Mouse (Mus musculus) CH12.LX (cell line): Measurements from ENCODE around the gene Minpp1. TPM values are rescaled to one million over a fixed set of nuclear protein-coding genes. Genes with fewer than 3 reads are reported as not detected.

Experiments
- DNase-seq: peaks from one replicate; pipeline ENCODE4 v3.0.0-alpha.2; 2013; ENCODE audit errors: extremely low read depth
- H3K27ac ChIP-seq: 2 replicates; pipeline ENCODE4 v1.5.1; 2012; ENCODE audit warnings: low read depth, mild to moderate bottlenecking, control low read depth, moderate library complexity; ENCODE audit not compliant: insufficient read depth
- H3K27me3 ChIP-seq: replicated peaks from 2 replicates; pipeline ENCODE3; 2012; ENCODE audit warnings: inconsistent platforms
- H3K36me3 ChIP-seq, 2 experiments: replicated peaks in 1 of 2; 2 replicates each; pipeline versions ENCODE3 to v1.6.1; 2012; ENCODE audit warnings: inconsistent platforms in 1 of 2, low read length in 1 of 2, mild to moderate bottlenecking in 1 of 2, mixed read lengths in 1 of 2, moderate library complexity in 1 of 2; ENCODE audit not compliant: control insufficient read depth in 1 of 2, insufficient read depth in 1 of 2
- H3K4me1 ChIP-seq, 2 experiments: 2 replicates each; pipeline ENCODE4 v1.6.1; 2012; ENCODE audit warnings: inconsistent platforms in 1 of 2, moderate library complexity in 1 of 2; ENCODE audit not compliant: insufficient read depth in 2 of 2, control insufficient read depth in 1 of 2
- H3K4me2 ChIP-seq: 2 replicates; pipeline ENCODE4 v1.6.1; 2012; ENCODE audit warnings: low read depth, mild to moderate bottlenecking, control low read depth; ENCODE audit not compliant: poor library complexity, insufficient read depth, severe bottlenecking
- H3K4me3 ChIP-seq, 3 experiments: fragments of 150-350 bp in 1 of 3; sonication (generic) in 1 of 3; replicated peaks in 1 of 3; 2 replicates each; pipeline versions ENCODE3 to v1.5.1; 2011 to 2012; ENCODE audit warnings: low read depth in 2 of 3, low read length in 2 of 3, mild to moderate bottlenecking in 2 of 3, moderate library complexity in 2 of 3, control low read depth in 1 of 3, improper control_type of control experiment in 1 of 3, inconsistent platforms in 1 of 3, mixed read lengths in 1 of 3; ENCODE audit not compliant: poor library complexity in 1 of 3
- H3K79me2 ChIP-seq: replicated peaks from 2 replicates; pipeline ENCODE4 v1.6.1; 2012; ENCODE audit warnings: mild to moderate bottlenecking, moderate library complexity; ENCODE audit not compliant: control insufficient read depth, poor library complexity, insufficient read depth, severe bottlenecking; ENCODE audit errors: extremely low read depth
- H3K9ac ChIP-seq: 2 replicates; pipeline ENCODE4 v1.6.1; 2012; ENCODE audit warnings: low read depth, mild to moderate bottlenecking, control low read depth, moderate library complexity; ENCODE audit not compliant: insufficient read depth
- H3K9me3 ChIP-seq: replicated peaks from 2 replicates; pipeline ENCODE3; 2012; ENCODE audit warnings: low read length, inconsistent platforms, mixed read lengths
- BHLHE40 ChIP-seq: IDR thresholded peaks from 2 replicates; pipeline ENCODE4 v1.6.1; 2011; ENCODE audit warnings: mild to moderate bottlenecking, low read depth, low read length, improper control_type of control experiment
- CTCF ChIP-seq, 2 experiments: IDR thresholded peaks in 1 of 2; conservative IDR thresholded peaks in 1 of 2; 2 replicates each; pipeline ENCODE4 v1.5.1; 2011 to 2012; ENCODE audit warnings: low read depth in 2 of 2, low read length in 2 of 2, improper control_type of control experiment in 1 of 2, inconsistent platforms in 1 of 2, mild to moderate bottlenecking in 1 of 2, moderate library complexity in 1 of 2
- ELF1 ChIP-seq: IDR thresholded peaks from 2 replicates; pipeline ENCODE4 v1.6.1; 2014; ENCODE audit warnings: low read depth, mild to moderate bottlenecking, inconsistent platforms, low read length, improper control_type of control experiment
- EP300 ChIP-seq: IDR thresholded peaks from 2 replicates; pipeline ENCODE4 v1.6.1; 2011; ENCODE audit warnings: low read length, improper control_type of control experiment
- ETS1 ChIP-seq: conservative IDR thresholded peaks from 2 replicates; pipeline ENCODE4 v1.6.1; 2012; ENCODE audit warnings: low read depth, mild to moderate bottlenecking, inconsistent platforms, low read length, improper control_type of control experiment, moderate library complexity
- HCFC1 ChIP-seq: IDR thresholded peaks from 2 replicates; pipeline ENCODE4 v1.6.1; 2012; ENCODE audit warnings: low read depth, mild to moderate bottlenecking, inconsistent platforms, low read length, improper control_type of control experiment
- IRF4 ChIP-seq: IDR thresholded peaks from 2 replicates; pipeline ENCODE4 v1.6.1; 2014; ENCODE audit warnings: low read depth, mild to moderate bottlenecking, inconsistent platforms, low read length, improper control_type of control experiment
- JUN ChIP-seq: IDR thresholded peaks from 2 replicates; pipeline ENCODE4 v1.6.1; 2011; ENCODE audit warnings: low read depth, mild to moderate bottlenecking, low read length, improper control_type of control experiment, moderate library complexity; ENCODE audit not compliant: insufficient read depth
- JUND ChIP-seq: conservative IDR thresholded peaks from 2 replicates; pipeline ENCODE4 v1.6.1; 2011; ENCODE audit warnings: low read depth, low read length, improper control_type of control experiment
- KAT2A ChIP-seq: IDR thresholded peaks from 2 replicates; pipeline ENCODE4 v1.6.1; 2012; ENCODE audit warnings: low read length, improper control_type of control experiment, inconsistent platforms; ENCODE audit not compliant: insufficient replicate concordance
- MXI1 ChIP-seq: IDR thresholded peaks from 2 replicates; pipeline ENCODE4 v1.6.1; 2011; ENCODE audit warnings: mild to moderate bottlenecking, low read depth, low read length, improper control_type of control experiment
- MYC ChIP-seq: IDR thresholded peaks from 2 replicates; pipeline ENCODE4 v1.6.1; 2011; ENCODE audit warnings: low read depth, mild to moderate bottlenecking, improper control_type of control experiment, low read length
- NRF1 ChIP-seq: IDR thresholded peaks from 2 replicates; pipeline ENCODE4 v1.6.1; 2014; ENCODE audit warnings: low read depth, mild to moderate bottlenecking, inconsistent platforms, low read length, improper control_type of control experiment, moderate library complexity
- PAX5 ChIP-seq: IDR thresholded peaks from 2 replicates; pipeline ENCODE4 v1.6.1; 2012; ENCODE audit warnings: low read length, inconsistent platforms, mixed read lengths
- POLR2A ChIP-seq: IDR thresholded peaks from 2 replicates; pipeline ENCODE4 v1.6.1; 2011; ENCODE audit warnings: low read depth, mild to moderate bottlenecking, improper control_type of control experiment, low read length
- RAD21 ChIP-seq: IDR thresholded peaks from 2 replicates; pipeline ENCODE4 v1.6.1; 2011; ENCODE audit warnings: low read depth, mild to moderate bottlenecking, low read length, improper control_type of control experiment, moderate library complexity
- RCOR1 ChIP-seq: conservative IDR thresholded peaks from 2 replicates; pipeline ENCODE4 v1.6.1; 2012; ENCODE audit warnings: low read depth, mild to moderate bottlenecking, inconsistent platforms, low read length, improper control_type of control experiment
- SMC3 ChIP-seq: IDR thresholded peaks from 2 replicates; pipeline ENCODE4 v1.6.1; 2011; ENCODE audit warnings: low read depth, low read length, improper control_type of control experiment
- TBP ChIP-seq: conservative IDR thresholded peaks from 2 replicates; pipeline ENCODE4 v1.6.1; 2011; ENCODE audit warnings: low read depth, low read length, improper control_type of control experiment
- TCF12 ChIP-seq: IDR thresholded peaks from 2 replicates; pipeline ENCODE4 v1.6.1; 2014; ENCODE audit warnings: low read depth, mild to moderate bottlenecking, inconsistent platforms, low read length, improper control_type of control experiment
- USF1 ChIP-seq: IDR thresholded peaks from 2 replicates; pipeline ENCODE4 v1.6.1; 2014; ENCODE audit warnings: low read depth, mild to moderate bottlenecking, inconsistent platforms, low read length, improper control_type of control experiment
- USF2 ChIP-seq: conservative IDR thresholded peaks from 2 replicates; pipeline ENCODE4 v1.6.1; 2011; ENCODE audit warnings: low read depth, low read length, improper control_type of control experiment
- ZC3H11A ChIP-seq: IDR thresholded peaks from 2 replicates; pipeline ENCODE4 v1.6.1; 2012; ENCODE audit warnings: low read depth, mild to moderate bottlenecking, inconsistent platforms, low read length, improper control_type of control experiment
- ZKSCAN1 ChIP-seq: IDR thresholded peaks from 2 replicates; pipeline ENCODE4 v1.6.1; 2012; ENCODE audit warnings: low read depth, inconsistent platforms, low read length, improper control_type of control experiment, borderline replicate concordance
- ZMIZ1 ChIP-seq: IDR thresholded peaks from 2 replicates; pipeline ENCODE4 v1.6.1; 2012; ENCODE audit warnings: low read depth, mild to moderate bottlenecking, inconsistent platforms, low read length, improper control_type of control experiment
- ZNF384 ChIP-seq: IDR thresholded peaks from 2 replicates; pipeline ENCODE4 v1.6.1; 2012; ENCODE audit warnings: low read depth, low read length, improper control_type of control experiment, inconsistent platforms
- dilution Hi-C: fragments of 300-500 bp; cut with MboI; formaldehyde crosslinking; loops from 2 replicates; pipeline ENCODE4 v1.14.3; 2020; ENCODE audit warnings: low sequenced_read_pairs; ENCODE audit not compliant: extremely low pct_unique_long_range_greater_than_20kb, extremely low pct_ligation_motif_present
- in situ Hi-C: fragments of 300-500 bp; cut with MboI; formaldehyde crosslinking; loops from 3 replicates; pipeline ENCODE4 v1.14.3; 2019; ENCODE audit warnings: low sequenced_read_pairs, low pct_ligation_motif_present, low pct_unique_long_range_greater_than_20kb, mixed read lengths
- polyA plus RNA-seq: library from polyadenylated mRNA; unstranded; fragments of >175 nt; gene quantifications from 2 replicates; pipeline ENCODE4 v1.2.1, GENCODE M21; 2012; ENCODE audit warnings: low read depth; ENCODE audit not compliant: insufficient read length
- total RNA-seq, 2 experiments: library from RNA; depleted of rRNA; stranded (reverse); fragments of 300-350 nt in 1 of 2; fragments of >200 nt in 1 of 2; gene quantifications; 2 replicates each; pipeline ENCODE4 v1.2.3; 2012 to 2014

Gene Minpp1
- total and polyA plus RNA-seq, 3 experiments = 50.5 to 73.2 (median 50.7) TPM

- in situ Hi-C loops (no loop called here), dilution Hi-C loops (no loop called here)
- TF ChIP-seq SMC3 (no peak), TCF12 (no peak), NRF1 (no peak), ZKSCAN1 (no peak), ZC3H11A (no peak), IRF4 (no peak), KAT2A (no peak), USF1 (no peak), JUND (no peak), MYC (no peak), BHLHE40 (no peak), PAX5 (no peak), MXI1 (no peak), HCFC1 (no peak), USF2 (no peak), RCOR1 (no peak), TBP (no peak), ELF1 (no peak), POLR2A (no peak), ZNF384 (no peak)
- no peak for DNase-seq
- H3K4me1 ChIP-seq = no peaks in the 10 kb centered on the region
- no peak overlapping the region for H3K27ac ChIP-seq
- H3K27me3 ChIP-seq = no peaks in the 10 kb centered on the region
- no peak overlapping the region for H3K4me2 ChIP-seq
- no peak overlapping the region for H3K4me3 ChIP-seq
- H3K9ac ChIP-seq = no peak overlapping the region
- H3K79me2 ChIP-seq = no peaks in the 10 kb centered on the region
- H3K9me3 ChIP-seq = peaks cover 3% of the 10 kb centered on the region
- no peaks in the 10 kb centered on the region for H3K36me3 ChIP-seq
Measured at GRCm38 (mm10) chr19:32448931-32449330, 36.6 kb upstream of the Minpp1 start.

- H3K79me2 ChIP-seq = no peaks in the 10 kb centered on the region
- in situ Hi-C loops = no loop called here
- H3K4me3 ChIP-seq = no peak overlapping the region
- TF ChIP-seq ETS1 (no peak), RAD21 (no peak), ELF1 (no peak), PAX5 (no peak), JUN (no peak), EP300 (no peak), ZMIZ1 (no peak), CTCF (conservative IDR thresholded peaks at IDR 0.05 in 1 of 2, IDR thresholded peaks at IDR 0.05 in 1 of 2; ENCODE audit: low read depth in 2 of 2, low read length in 2 of 2) (no peak), TBP (no peak), KAT2A (no peak)
- TF ChIP-seq, all 38 proteins: peak for 0
- dilution Hi-C loops = no loop called here
- Histone ChIP-seq H3K27me3 (no peaks in the 10 kb centered on the region), H3K4me1 (no peaks in the 10 kb centered on the region), H3K27ac (no peak overlapping the region), H3K4me2 (no peak overlapping the region), H3K9ac (no peak overlapping the region), H3K36me3 (no peaks in the 10 kb centered on the region), H3K9me3 (peaks cover 3% of the 10 kb centered on the region)
- DNase-seq = no peak
Measured at GRCm38 (mm10) chr19:32452231-32452630, 33.3 kb upstream of the Minpp1 start.
